Mouse (Mus musculus) kidney, adult 2 months (tissue): ENCODE measurements around the gene Dusp3.

Experiments
- CTCF ChIP-seq: fragments of 200-500 bp; conservative IDR thresholded peaks from 2 replicates; pipeline ENCODE4 v1.5.1; 2011; ENCODE audit warnings: low read depth, mild to moderate bottlenecking, control low read depth, low read length, moderate library complexity, mixed read lengths; ENCODE audit not compliant: insufficient read depth, insufficient read length
- POLR2A ChIP-seq: fragments of 200-500 bp; IDR thresholded peaks from one replicate; pipeline ENCODE4 v1.6.1; 2011; ENCODE audit warnings: low read depth, low read length, control low read depth

- TF ChIP-seq POLR2A (no peak), CTCF (no peak)
These were observed 54.8 kb downstream of the Dusp3 start for GRCm38 (mm10) chr11:101931978-101932377.
